Mouse (Mus musculus): ENCODE measurements around the gene Ern2.

Gene Ern2

GRCm38 (mm10) chr7:122158915-122159902 is 26.8 kb downstream of the Ern2 start, which contains the start of gene Plk1:
Gene Plk1 (plus strand): TSS chr7:122159439.
- in situ Hi-C loops (cut with MboI): no loop called here

- in situ Hi-C loops (cut with MboI): no loop called here
Measured at GRCm38 (mm10) chr7:122158488-122158887, 27.5 kb downstream of the Ern2 start.

- in situ Hi-C loops (cut with MboI): no loop called here
Measured at GRCm38 (mm10) chr7:122152473-122152872, 33.5 kb downstream of the Ern2 start.

- in situ Hi-C loops (cut with MboI): no loop called here
Measured at GRCm38 (mm10) chr7:122140991-122141390, 45.0 kb downstream of the Ern2 start.

GRCm38 (mm10) chr7:122138190-122138589 is 47.8 kb downstream of the Ern2 start:
- in situ Hi-C loops (cut with MboI): no loop called here

- in situ Hi-C loops (cut with MboI): no loop called here
Measured at GRCm38 (mm10) chr7:122137071-122137470, 48.9 kb downstream of the Ern2 start.

- in situ Hi-C loops (cut with MboI): no loop called here
Measured at GRCm38 (mm10) chr7:122135070-122135469, 50.9 kb downstream of the Ern2 start.

- in situ Hi-C loops (cut with MboI): no loop called here
Measured at GRCm38 (mm10) chr7:122133338-122133625, 52.7 kb downstream of the Ern2 start.

GRCm38 (mm10) chr7:122132497-122133337 is 53.3 kb downstream of the Ern2 start, which contains the start of the genes Palb2 and Dctn5:
Gene Palb2 (minus strand): TSS chr7:122132985.
Gene Dctn5 (plus strand): TSS chr7:122133041.
- in situ Hi-C loops (cut with MboI): no loop called here

- in situ Hi-C loops (cut with MboI): no loop called here
Measured at GRCm38 (mm10) chr7:122131834-122132233, 54.2 kb downstream of the Ern2 start.

- in situ Hi-C loops (cut with MboI): no loop called here
Measured at GRCm38 (mm10) chr7:122126946-122127345, 59.1 kb downstream of the Ern2 start.

GRCm38 (mm10) chr7:122125636-122126035 is 60.4 kb downstream of the Ern2 start:
- in situ Hi-C loops (cut with MboI): no loop called here

GRCm38 (mm10) chr7:122123518-122123917 is 62.5 kb downstream of the Ern2 start:
- in situ Hi-C loops (cut with MboI): no loop called here
